Mouse (Mus musculus) liver, adult 2 months (tissue): ENCODE measurements around the gene Tbl1xr1. TPM values are rescaled to one million over a fixed set of nuclear protein-coding genes. Genes with fewer than 3 reads are reported as not detected.

Experiments
- DNase-seq: peaks from one replicate; pipeline ENCODE4 v3.0.0-alpha.2; 2011; ENCODE audit warnings: low read depth, low spot score; ENCODE audit errors: extremely low read depth
- H3K27ac ChIP-seq: fragments of 200-500 bp; replicated peaks from 2 replicates; pipeline ENCODE4 v1.5.1; 2012; ENCODE audit warnings: low read depth, mild to moderate bottlenecking, control low read depth, inconsistent platforms, low read length; ENCODE audit not compliant: insufficient read depth
- H3K27me3 ChIP-seq: fragments of 200-500 bp; 2 replicates; pipeline ENCODE4 v1.6.1; 2012; ENCODE audit warnings: mild to moderate bottlenecking, moderate library complexity, low read length, inconsistent platforms; ENCODE audit not compliant: control insufficient read depth, insufficient read depth
- H3K36me3 ChIP-seq: fragments of 200-500 bp; 2 replicates; pipeline ENCODE4 v1.6.1; 2012; ENCODE audit warnings: low read length, inconsistent platforms; ENCODE audit not compliant: control insufficient read depth, insufficient read depth
- H3K4me1 ChIP-seq: fragments of 200-500 bp; 2 replicates; pipeline ENCODE4 v1.6.1; 2011; ENCODE audit warnings: low read length; ENCODE audit not compliant: control insufficient read depth, insufficient read depth
- H3K4me3 ChIP-seq: fragments of 200-500 bp; 2 replicates; pipeline ENCODE4 v1.5.1; 2011; ENCODE audit warnings: low read depth, mild to moderate bottlenecking, control low read depth, low read length, moderate library complexity; ENCODE audit not compliant: insufficient read depth
- H3K79me2 ChIP-seq: fragments of 200-500 bp; 2 replicates; pipeline ENCODE4 v1.6.1; 2012; ENCODE audit warnings: inconsistent platforms, mild to moderate bottlenecking, low read length, moderate library complexity; ENCODE audit not compliant: control insufficient read depth, insufficient read depth
- H3K9ac ChIP-seq: fragments of 200-500 bp; 2 replicates; pipeline ENCODE4 v1.6.1; 2012; ENCODE audit warnings: low read depth, mild to moderate bottlenecking, control low read depth, inconsistent platforms, low read length
- CTCF ChIP-seq: fragments of 200-500 bp; IDR thresholded peaks from 2 replicates; pipeline ENCODE4 v1.5.1; 2011; ENCODE audit warnings: low read depth, low read length, control low read depth
- POLR2A ChIP-seq: fragments of 200-500 bp; IDR thresholded peaks from 2 replicates; pipeline ENCODE4 v1.6.1; 2011; ENCODE audit warnings: low read length, control low read depth; ENCODE audit not compliant: insufficient read depth; ENCODE audit errors: extremely low read depth
- WGBS: fragments of 180-500 bp; shearing (Covaris S2); methylation state at CpG from one replicate; pipeline ENCODE4 v1.1.7; 2018; 5-methylcytosine and 5-hydroxymethylcytosine counted together
- polyA plus RNA-seq: library from polyadenylated mRNA; depleted of rRNA; stranded (reverse); fragments of >200 nt; gene quantifications from 2 replicates; pipeline ENCODE4 v1.2.3, GENCODE M21; 2012
- total RNA-seq: library from RNA; depleted of rRNA; stranded (reverse); fragments of >200 nt; gene quantifications from 2 replicates; pipeline ENCODE4 v1.2.3, GENCODE M21; 2014

Gene Tbl1xr1
- total and polyA plus RNA-seq, 2 experiments, result 12.6 to 35.6 TPM

- no peaks in the 10 kb centered on the region for H3K36me3 ChIP-seq
- no peaks in the 10 kb centered on the region for H3K27me3 ChIP-seq
- peaks cover 22% of the 10 kb centered on the region for H3K4me1 ChIP-seq
- H3K9ac ChIP-seq, result peak overlapping the region; percentile 9; the same call in 1 of the 2 replicates
- H3K79me2 ChIP-seq, result peaks cover 30% of the 10 kb centered on the region; the same call in 1 of the 2 replicates
- TF ChIP-seq CTCF (no peak), POLR2A (no peak)
- peak; percentile 92 for DNase-seq
- WGBS, result 17% methylated on average over 8 of the region's 8 CpGs
- H3K4me3 ChIP-seq, result no peak overlapping the region
- peak overlapping the region; percentile 77 for H3K27ac ChIP-seq
These were observed 14.2 kb downstream of the Tbl1xr1 start for GRCm38 (mm10) chr3:22090431-22091265.

GRCm38 (mm10) chr3:22091266-22091550 is 14.8 kb downstream of the Tbl1xr1 start:
- no peaks in the 10 kb centered on the region for H3K27me3 ChIP-seq
- 16% methylated on average over 3 of the region's 3 CpGs for WGBS
- peaks cover 31% of the 10 kb centered on the region; the same call in 1 of the 2 replicates for H3K79me2 ChIP-seq

GRCm38 (mm10) chr3:22091681-22092080 is 15.2 kb downstream of the Tbl1xr1 start:
- Histone ChIP-seq H3K79me2 (peaks cover 34% of the 10 kb centered on the region; the same call in 1 of the 2 replicates), H3K4me1 (peaks cover 26% of the 10 kb centered on the region), H3K27ac (peak overlapping the region; percentile 77), H3K9ac (no peak overlapping the region), H3K4me3 (no peak overlapping the region), H3K36me3 (no peaks in the 10 kb centered on the region), H3K27me3 (no peaks in the 10 kb centered on the region)
- 15% methylated on average over 3 of the region's 3 CpGs for WGBS
- peak; percentile 97 for DNase-seq
- TF ChIP-seq POLR2A (no peak), CTCF (no peak)

More at GRCm38 (mm10) chr3:22091266-22091550, 14.8 kb downstream of the Tbl1xr1 start:
- Histone ChIP-seq H3K9ac (peak overlapping the region; percentile 4; the same call in 1 of the 2 replicates), H3K4me3 (no peak overlapping the region), H3K4me1 (peaks cover 26% of the 10 kb centered on the region), H3K36me3 (no peaks in the 10 kb centered on the region), H3K27ac (peak overlapping the region; percentile 77)
- DNase-seq, result peak; percentile 59
- no peak for TF ChIP-seq POLR2A
- no peak for TF ChIP-seq CTCF

GRCm38 (mm10) chr3:22092784-22093183 is 16.3 kb downstream of the Tbl1xr1 start:
- no peak overlapping the region for H3K27ac ChIP-seq
- no peak for DNase-seq
- no peak overlapping the region for H3K9ac ChIP-seq
- WGBS, result 42% methylated on average over 5 of the region's 5 CpGs
- H3K4me3 ChIP-seq, result no peak overlapping the region
- no peak for TF ChIP-seq POLR2A
- no peak for TF ChIP-seq CTCF
- no peaks in the 10 kb centered on the region for H3K27me3 ChIP-seq
- no peaks in the 10 kb centered on the region for H3K36me3 ChIP-seq
- peaks cover 34% of the 10 kb centered on the region for H3K79me2 ChIP-seq
- H3K4me1 ChIP-seq, result peaks cover 26% of the 10 kb centered on the region

- no peak for DNase-seq
- peaks cover 2% of the 10 kb centered on the region; the same call in 1 of the 2 replicates for H3K4me1 ChIP-seq
- H3K79me2 ChIP-seq, result peaks cover 49% of the 10 kb centered on the region; the same call in 1 of the 2 replicates
- H3K27me3 ChIP-seq, result no peaks in the 10 kb centered on the region
- no peak overlapping the region for H3K4me3 ChIP-seq
- no peak overlapping the region for H3K9ac ChIP-seq
- no peaks in the 10 kb centered on the region for H3K36me3 ChIP-seq
- no peak overlapping the region for H3K27ac ChIP-seq
- TF ChIP-seq POLR2A, result no peak
- TF ChIP-seq CTCF, result no peak
- WGBS, result 76% methylated on average over 5 of the region's 5 CpGs
These were observed 27.6 kb downstream of the Tbl1xr1 start for GRCm38 (mm10) chr3:22103986-22104515.
